Mouse (Mus musculus): Measurements from ENCODE around the gene Rala.

Gene Rala

GRCm38 (mm10) chr13:17879061-17879460 is 65.0 kb downstream of the Rala start:
- DNase-seq: no peak

- no peak for DNase-seq
Measured at GRCm38 (mm10) chr13:17866741-17867140, 77.3 kb downstream of the Rala start.

- DNase-seq: no peak
Measured at GRCm38 (mm10) chr13:17860536-17860935, 83.5 kb downstream of the Rala start.

GRCm38 (mm10) chr13:17859365-17860033 is 84.5 kb downstream of the Rala start:
- DNase-seq: no peak

GRCm38 (mm10) chr13:17857046-17857445 is 87.0 kb downstream of the Rala start:
- DNase-seq: no peak

- DNase-seq: no peak
Measured at GRCm38 (mm10) chr13:17855492-17856138, 88.4 kb downstream of the Rala start.

- DNase-seq: no peak
Measured at GRCm38 (mm10) chr13:17854755-17855154, 89.3 kb downstream of the Rala start.

GRCm38 (mm10) chr13:17843336-17843735 is 100.7 kb downstream of the Rala start:
- no peak for DNase-seq

- DNase-seq: no peak
Measured at GRCm38 (mm10) chr13:17842756-17843155, 101.3 kb downstream of the Rala start.

- DNase-seq: no peak
Measured at GRCm38 (mm10) chr13:17839137-17839536, 104.9 kb downstream of the Rala start.

- peak; percentile 54 to 71 for DNase-seq
Measured at GRCm38 (mm10) chr13:17838484-17838851, 105.6 kb downstream of the Rala start.

- peak; percentile 15 to 40 for DNase-seq
Measured at GRCm38 (mm10) chr13:17837610-17838483, 106.2 kb downstream of the Rala start.

GRCm38 (mm10) chr13:17836808-17837207 is 107.2 kb downstream of the Rala start:
- DNase-seq: no peak

GRCm38 (mm10) chr13:17832940-17833339 is 111.1 kb downstream of the Rala start:
- DNase-seq: no peak

All from cerebellum, postnatal 36 days (tissue).